Mouse (Mus musculus): ENCODE results near the gene Oscp1.
A peak's percentile ranks its signal among the peaks of the same experiment; 100 is the strongest.

Oscp1 gene

GRCm38 (mm10) chr4:126058134-126058996 lies at the start of gene Oscp1:
Gene Oscp1, plus strand, starts transcription at chr4:126058565.
- peak; percentile 94 for DNase-seq (ENCODE audit: low read depth, low spot score)

GRCm38 (mm10) chr4:126017676-126018332 lies 40.6 kb upstream of the Oscp1 start:
- DNase-seq (ENCODE audit: low read depth, low spot score), result no peak

GRCm38 (mm10) chr4:126018966-126019538 lies 39.3 kb upstream of the Oscp1 start:
- DNase-seq (ENCODE audit: low read depth, low spot score), result no peak

- DNase-seq (ENCODE audit: low read depth, low spot score), result no peak
Observed at GRCm38 (mm10) chr4:126024303-126024900, 34.0 kb upstream of the Oscp1 start, which contains the start of gene Csf3r. Gene Csf3r, plus strand, starts transcription at chr4:126024550.

- no peak for DNase-seq (ENCODE audit: low read depth, low spot score)
Observed at GRCm38 (mm10) chr4:126025801-126026200, 32.6 kb upstream of the Oscp1 start.

- no peak for DNase-seq (ENCODE audit: low read depth, low spot score)
Observed at GRCm38 (mm10) chr4:126027980-126028379, 30.4 kb upstream of the Oscp1 start.

- no peak for DNase-seq (ENCODE audit: low read depth, low spot score)
Observed at GRCm38 (mm10) chr4:126029042-126029441, 29.3 kb upstream of the Oscp1 start.

- DNase-seq (ENCODE audit: low read depth, low spot score), result no peak
Observed at GRCm38 (mm10) chr4:126030705-126031104, 27.7 kb upstream of the Oscp1 start.

- DNase-seq (ENCODE audit: low read depth, low spot score), result no peak
Observed at GRCm38 (mm10) chr4:126035413-126035812, 23.0 kb upstream of the Oscp1 start.

GRCm38 (mm10) chr4:126046851-126047585 lies 11.3 kb upstream of the Oscp1 start, which contains the start of gene Mrps15:
Gene Mrps15, plus strand, starts transcription at chr4:126046925.
- DNase-seq (ENCODE audit: low read depth, low spot score), result peak; percentile 90

GRCm38 (mm10) chr4:126051617-126052016 lies 6.7 kb upstream of the Oscp1 start:
- DNase-seq (ENCODE audit: low read depth, low spot score), result no peak

- DNase-seq (ENCODE audit: low read depth, low spot score), result peak; percentile 11
Observed at GRCm38 (mm10) chr4:126057207-126058133, 895 bp upstream of the Oscp1 start.

- DNase-seq (ENCODE audit: low read depth, low spot score), result no peak
Observed at GRCm38 (mm10) chr4:126058997-126059362, 615 bp downstream of the Oscp1 start.

GRCm38 (mm10) chr4:126062856-126063255 lies 4.5 kb downstream of the Oscp1 start:
- no peak for DNase-seq (ENCODE audit: low read depth, low spot score)

- DNase-seq (ENCODE audit: low read depth, low spot score), result no peak
Observed at GRCm38 (mm10) chr4:126065241-126065640, 6.9 kb downstream of the Oscp1 start.

- DNase-seq (ENCODE audit: low read depth, low spot score), result no peak
Observed at GRCm38 (mm10) chr4:126067401-126068077, 9.2 kb downstream of the Oscp1 start.

- DNase-seq (ENCODE audit: low read depth, low spot score), result no peak
Observed at GRCm38 (mm10) chr4:126068842-126069241, 10.5 kb downstream of the Oscp1 start.

GRCm38 (mm10) chr4:126077833-126078232 lies 19.5 kb downstream of the Oscp1 start:
- no peak for DNase-seq (ENCODE audit: low read depth, low spot score)

GRCm38 (mm10) chr4:126079266-126079665 lies 20.9 kb downstream of the Oscp1 start:
- DNase-seq (ENCODE audit: low read depth, low spot score), result no peak

- DNase-seq (ENCODE audit: low read depth, low spot score), result no peak
Observed at GRCm38 (mm10) chr4:126081601-126082000, 23.2 kb downstream of the Oscp1 start.

Measured in CD4-positive, CD25-positive, alpha-beta regulatory T cell, adult 2 months (primary cell).